Mouse (Mus musculus): Measurements from ENCODE around the gene Tob2. TPM values are rescaled to one million over a fixed set of nuclear protein-coding genes. Genes with fewer than 3 reads are reported as not detected.

Gene Tob2
- polyA plus RNA-seq, 1 experiment, result 36.9 TPM

- 92% methylated on average over 8 of the region's 8 CpGs for WGBS
- Histone ChIP-seq H3K27me3 (ENCODE audit: control insufficient read depth, insufficient read depth, low read length) (no peaks in the 10 kb centered on the region), H3K27ac (ENCODE audit: insufficient read depth, low read length) (no peak overlapping the region), H3K4me3 (replicated peaks; ENCODE audit: insufficient read depth, low read depth, low read length) (no peak overlapping the region), H3K4me1 (ENCODE audit: control insufficient read depth, insufficient read depth, low read length) (peaks cover 24% of the 10 kb centered on the region)
- DNase-seq, result no peak
- TF ChIP-seq CTCF (IDR thresholded peaks at IDR 0.05; ENCODE audit: borderline replicate concordance, insufficient read depth, low read depth, low read length) (no peak), POLR2A (IDR thresholded peaks at IDR 0.05; ENCODE audit: borderline replicate concordance, insufficient read depth, low read length) (no peak)
These were observed 33.4 kb upstream of the Tob2 start for GRCm38 (mm10) chr15:81891822-81892580.

GRCm38 (mm10) chr15:81891140-81891802 lies 32.7 kb upstream of the Tob2 start:
- H3K4me1 ChIP-seq (ENCODE audit: control insufficient read depth, insufficient read depth, low read length), result peaks cover 19% of the 10 kb centered on the region
- 86% methylated on average over 7 of the region's 7 CpGs for WGBS
- no peak for DNase-seq

GRCm38 (mm10) chr15:81889175-81889574 lies 30.6 kb upstream of the Tob2 start:
- Histone ChIP-seq H3K4me3 (replicated peaks; ENCODE audit: insufficient read depth, low read depth, low read length) (no peak overlapping the region), H3K27me3 (ENCODE audit: control insufficient read depth, insufficient read depth, low read length) (no peaks in the 10 kb centered on the region), H3K4me1 (ENCODE audit: control insufficient read depth, insufficient read depth, low read length) (peaks cover 17% of the 10 kb centered on the region), H3K27ac (ENCODE audit: insufficient read depth, low read length) (peak overlapping the region; percentile 1)
- 10% methylated on average over 7 of the region's 7 CpGs for WGBS
- DNase-seq, result peak; percentile 71 to 84
- TF ChIP-seq POLR2A (IDR thresholded peaks at IDR 0.05; ENCODE audit: borderline replicate concordance, insufficient read depth, low read length), result no peak
- TF ChIP-seq CTCF (IDR thresholded peaks at IDR 0.05; ENCODE audit: borderline replicate concordance, insufficient read depth, low read depth, low read length), result no peak

More at GRCm38 (mm10) chr15:81891140-81891802, 32.7 kb upstream of the Tob2 start:
- Histone ChIP-seq H3K27me3 (ENCODE audit: control insufficient read depth, insufficient read depth, low read length) (no peaks in the 10 kb centered on the region), H3K4me3 (replicated peaks; ENCODE audit: insufficient read depth, low read depth, low read length) (no peak overlapping the region), H3K27ac (ENCODE audit: insufficient read depth, low read length) (no peak overlapping the region)
- TF ChIP-seq POLR2A (IDR thresholded peaks at IDR 0.05; ENCODE audit: borderline replicate concordance, insufficient read depth, low read length) (no peak), CTCF (IDR thresholded peaks at IDR 0.05; ENCODE audit: borderline replicate concordance, insufficient read depth, low read depth, low read length) (no peak)

- no peak for TF ChIP-seq CTCF (IDR thresholded peaks at IDR 0.05; ENCODE audit: borderline replicate concordance, insufficient read depth, low read depth, low read length)
- no peak for TF ChIP-seq POLR2A (IDR thresholded peaks at IDR 0.05; ENCODE audit: borderline replicate concordance, insufficient read depth, low read length)
- DNase-seq, result no peak
- WGBS, result 91% methylated on average over 6 of the region's 6 CpGs
- H3K27me3 ChIP-seq (ENCODE audit: control insufficient read depth, insufficient read depth, low read length), result no peaks in the 10 kb centered on the region
- H3K27ac ChIP-seq (ENCODE audit: insufficient read depth, low read length), result no peak overlapping the region
- H3K4me3 ChIP-seq (replicated peaks; ENCODE audit: insufficient read depth, low read depth, low read length), result no peak overlapping the region
- H3K4me1 ChIP-seq (ENCODE audit: control insufficient read depth, insufficient read depth, low read length), result peaks cover 20% of the 10 kb centered on the region
These were observed 28.4 kb upstream of the Tob2 start for GRCm38 (mm10) chr15:81886795-81887550.

- Histone ChIP-seq H3K27ac (ENCODE audit: insufficient read depth, low read length) (no peak overlapping the region), H3K4me3 (replicated peaks; ENCODE audit: insufficient read depth, low read depth, low read length) (no peak overlapping the region)
- no peak for DNase-seq
These were observed 26.9 kb upstream of the Tob2 start for GRCm38 (mm10) chr15:81885418-81885934.

GRCm38 (mm10) chr15:81882348-81882747 lies 23.8 kb upstream of the Tob2 start:
- TF ChIP-seq CTCF (IDR thresholded peaks at IDR 0.05; ENCODE audit: borderline replicate concordance, insufficient read depth, low read depth, low read length), result no peak
- TF ChIP-seq POLR2A (IDR thresholded peaks at IDR 0.05; ENCODE audit: borderline replicate concordance, insufficient read depth, low read length), result no peak
- Histone ChIP-seq H3K27me3 (ENCODE audit: control insufficient read depth, insufficient read depth, low read length) (no peaks in the 10 kb centered on the region), H3K4me3 (replicated peaks; ENCODE audit: insufficient read depth, low read depth, low read length) (no peak overlapping the region), H3K4me1 (ENCODE audit: control insufficient read depth, insufficient read depth, low read length) (peaks cover 13% of the 10 kb centered on the region), H3K27ac (ENCODE audit: insufficient read depth, low read length) (no peak overlapping the region; the same call in 1 of the 2 replicates)
- no peak for DNase-seq
- WGBS, result 75% methylated on average over 3 of the region's 3 CpGs

More at GRCm38 (mm10) chr15:81885418-81885934, 26.9 kb upstream of the Tob2 start:
- WGBS, result 66% methylated on average over 3 of the region's 3 CpGs
- Histone ChIP-seq H3K27me3 (ENCODE audit: control insufficient read depth, insufficient read depth, low read length) (no peaks in the 10 kb centered on the region), H3K4me1 (ENCODE audit: control insufficient read depth, insufficient read depth, low read length) (peaks cover 20% of the 10 kb centered on the region)
- TF ChIP-seq POLR2A (IDR thresholded peaks at IDR 0.05; ENCODE audit: borderline replicate concordance, insufficient read depth, low read length) (no peak), CTCF (IDR thresholded peaks at IDR 0.05; ENCODE audit: borderline replicate concordance, insufficient read depth, low read depth, low read length) (no peak)

Data from cerebellum, adult 2 months (tissue).